Mouse (Mus musculus) CD4-positive, CD25-positive, alpha-beta regulatory T cell, adult 4 months (primary cell): Measurements from ENCODE around the gene Scyl1. TPM values are rescaled to one million over a fixed set of nuclear protein-coding genes. Genes with fewer than 3 reads are reported as not detected.
A peak's percentile ranks its signal among the peaks of the same experiment; 100 is the strongest.
"Not testable (repeated sequence)": the region's sequence is repeated elsewhere in the genome, so short reads cannot be mapped to it uniquely, and the experiment has no call there.

Experiments used
- ATAC-seq: one replicate; pipeline ENCODE4 v1.8.0; 2017
- polyA plus RNA-seq, 2 experiments: library from polyadenylated mRNA; unstranded; fragments of 100-300 nt; shearing (Covaris generic); gene quantifications; one replicate each; pipeline ENCODE4 v1.2.1; 2017

The Scyl1 gene
- polyA plus RNA-seq, 2 experiments from 2014 or later: 15.1 to 19.4 TPM

GRCm38 (mm10) chr19:5803041-5803880 is 32.0 kb upstream of the Scyl1 start:
- peak; percentile 72 for ATAC-seq

GRCm38 (mm10) chr19:5802787-5803040 is 31.5 kb upstream of the Scyl1 start:
- no peak for ATAC-seq

GRCm38 (mm10) chr19:5802011-5802786 is 31.0 kb upstream of the Scyl1 start:
- peak; percentile 33 for ATAC-seq

DNA sequence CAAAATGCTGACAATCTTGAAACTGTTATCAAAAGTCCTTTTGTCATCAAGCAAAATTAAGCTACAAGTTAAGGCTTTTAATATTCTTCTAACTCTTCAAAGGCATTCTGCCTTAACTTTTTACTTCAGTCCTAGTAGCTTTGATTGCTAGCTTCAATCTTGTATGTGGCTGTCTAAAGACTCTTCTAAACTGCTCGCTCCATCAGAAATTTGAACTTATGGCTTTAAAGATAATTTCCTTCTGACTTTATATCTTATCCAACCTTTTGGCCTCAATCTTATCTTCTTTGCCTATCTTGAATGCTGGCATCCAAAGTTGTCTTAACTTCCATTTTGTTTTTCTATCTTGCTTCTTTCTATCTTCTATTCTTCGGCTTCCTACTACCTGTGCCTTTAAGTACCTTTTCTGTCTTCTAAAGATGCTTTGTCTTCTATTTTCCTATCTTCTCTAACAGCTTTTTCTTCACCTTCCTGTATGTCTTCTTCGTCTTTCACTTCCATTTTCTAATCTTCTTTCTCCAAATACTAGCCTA is 30.3 kb upstream of the Scyl1 start:
- ATAC-seq: no peak

DNA sequence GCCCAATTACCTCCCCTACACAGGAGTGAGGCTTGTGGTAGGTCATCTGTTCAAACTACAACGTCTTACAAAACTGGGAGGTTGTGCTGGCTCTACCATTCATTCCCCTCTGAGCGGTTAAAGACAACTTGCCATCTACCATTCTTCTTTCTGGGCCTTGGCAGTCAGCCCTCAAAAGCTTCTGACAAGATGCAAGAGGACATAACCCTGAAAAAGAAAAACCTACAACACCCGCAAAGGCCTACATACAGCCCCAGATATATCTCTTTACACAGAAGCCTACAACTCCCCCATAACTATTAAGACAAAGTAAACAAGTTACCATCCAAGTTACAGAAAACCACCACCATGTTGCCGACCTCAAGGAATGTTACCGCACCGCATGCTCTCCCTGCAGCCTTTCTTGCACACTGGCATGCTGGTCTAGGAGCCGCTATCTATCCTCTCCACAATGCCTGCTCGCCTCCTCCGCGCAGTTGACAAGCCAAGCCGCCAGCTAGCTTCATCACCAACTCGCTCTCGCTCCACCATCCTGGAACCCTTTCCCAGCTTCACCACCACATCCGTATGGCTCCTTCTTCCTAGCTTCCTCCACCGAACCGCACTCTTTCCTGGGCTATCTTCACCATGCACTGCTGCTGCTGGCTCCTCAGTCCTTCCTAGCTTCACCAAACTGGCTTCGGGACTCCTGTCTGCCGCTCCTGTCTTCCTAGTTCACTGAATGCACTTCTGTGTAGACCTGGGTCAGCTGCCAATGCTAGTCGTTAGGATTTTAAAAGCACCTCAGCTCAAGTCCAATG is 29.6 kb upstream of the Scyl1 start:
- no peak for ATAC-seq

- no peak for ATAC-seq
Observed at GRCm38 (mm10) chr19:5800350-5800631, 29.1 kb upstream of the Scyl1 start.

- ATAC-seq: no peak
Observed at GRCm38 (mm10) chr19:5799566-5800349, 28.5 kb upstream of the Scyl1 start.

DNA sequence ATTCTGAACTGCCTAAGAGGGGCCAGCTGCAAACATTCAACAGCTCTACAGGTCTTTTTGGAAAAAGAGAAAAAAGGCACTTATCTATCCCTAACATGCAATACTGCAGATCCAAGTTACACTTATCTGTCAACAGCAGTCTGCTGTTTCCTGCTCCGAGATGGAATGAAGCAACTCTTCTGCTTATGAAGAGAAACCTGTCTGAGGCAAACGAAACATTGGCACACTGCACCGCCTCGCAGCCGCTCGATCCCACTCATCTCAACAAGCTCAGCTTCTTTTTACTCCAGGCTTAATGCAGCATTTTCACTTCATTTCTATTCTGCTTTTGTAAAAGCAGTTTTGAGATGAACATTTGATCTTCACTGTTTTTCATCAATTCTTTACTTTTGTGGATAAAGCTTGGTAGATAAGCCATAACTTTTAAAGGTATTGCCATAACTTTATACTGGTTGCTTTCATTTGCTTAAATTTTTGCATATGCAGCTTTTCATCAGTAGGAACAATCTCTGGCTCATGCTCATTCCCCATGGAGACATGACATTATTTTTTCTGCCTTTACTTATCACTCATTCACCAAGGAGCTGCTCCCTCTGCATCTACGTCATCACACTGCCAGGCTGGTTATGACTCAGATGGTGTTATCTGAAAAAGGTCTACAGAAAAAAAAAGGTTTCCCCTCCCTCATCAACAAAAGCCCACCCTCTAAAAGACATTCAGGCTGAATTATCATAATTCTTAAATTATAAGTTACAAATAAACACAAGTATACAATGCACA is 27.7 kb upstream of the Scyl1 start:
- no peak for ATAC-seq

DNA sequence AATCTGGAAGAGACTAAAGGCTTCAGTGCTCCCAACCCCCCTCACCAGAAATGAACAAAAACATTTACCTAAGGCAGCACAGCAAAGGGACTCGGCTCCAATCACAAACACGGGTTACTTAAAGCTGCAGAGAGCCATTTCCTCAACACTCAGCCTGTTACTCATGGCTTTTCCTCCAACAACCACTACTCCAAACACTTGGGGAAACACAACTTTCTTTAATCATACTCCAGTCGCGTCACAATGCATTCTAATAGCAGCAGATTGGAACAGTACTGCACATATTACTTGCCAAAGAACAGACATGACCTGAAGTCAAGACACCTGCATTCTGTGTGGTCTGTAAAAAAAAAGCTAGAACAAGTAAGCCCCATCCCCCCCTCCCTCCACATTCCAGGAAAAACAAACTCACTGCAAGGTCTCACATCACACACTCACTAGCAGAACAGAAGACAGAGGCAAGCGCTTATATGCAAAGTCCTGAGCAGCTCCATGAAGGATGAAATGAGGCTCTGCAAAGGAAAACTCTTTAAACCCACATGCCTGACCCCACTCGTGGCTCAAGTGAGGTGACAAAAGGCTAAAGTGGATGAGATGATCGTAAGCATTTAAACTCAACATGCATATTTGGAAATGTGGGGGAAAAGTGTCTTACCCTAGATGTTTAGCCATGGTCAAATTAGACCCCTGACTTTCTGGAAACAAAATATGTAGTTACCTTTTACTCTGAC is 26.3 kb upstream of the Scyl1 start:
- ATAC-seq: no peak

- ATAC-seq: no peak
Observed at GRCm38 (mm10) chr19:5796573-5797111, 25.4 kb upstream of the Scyl1 start.

- ATAC-seq: no peak
Observed at GRCm38 (mm10) chr19:5795668-5796572, 24.7 kb upstream of the Scyl1 start.

DNA sequence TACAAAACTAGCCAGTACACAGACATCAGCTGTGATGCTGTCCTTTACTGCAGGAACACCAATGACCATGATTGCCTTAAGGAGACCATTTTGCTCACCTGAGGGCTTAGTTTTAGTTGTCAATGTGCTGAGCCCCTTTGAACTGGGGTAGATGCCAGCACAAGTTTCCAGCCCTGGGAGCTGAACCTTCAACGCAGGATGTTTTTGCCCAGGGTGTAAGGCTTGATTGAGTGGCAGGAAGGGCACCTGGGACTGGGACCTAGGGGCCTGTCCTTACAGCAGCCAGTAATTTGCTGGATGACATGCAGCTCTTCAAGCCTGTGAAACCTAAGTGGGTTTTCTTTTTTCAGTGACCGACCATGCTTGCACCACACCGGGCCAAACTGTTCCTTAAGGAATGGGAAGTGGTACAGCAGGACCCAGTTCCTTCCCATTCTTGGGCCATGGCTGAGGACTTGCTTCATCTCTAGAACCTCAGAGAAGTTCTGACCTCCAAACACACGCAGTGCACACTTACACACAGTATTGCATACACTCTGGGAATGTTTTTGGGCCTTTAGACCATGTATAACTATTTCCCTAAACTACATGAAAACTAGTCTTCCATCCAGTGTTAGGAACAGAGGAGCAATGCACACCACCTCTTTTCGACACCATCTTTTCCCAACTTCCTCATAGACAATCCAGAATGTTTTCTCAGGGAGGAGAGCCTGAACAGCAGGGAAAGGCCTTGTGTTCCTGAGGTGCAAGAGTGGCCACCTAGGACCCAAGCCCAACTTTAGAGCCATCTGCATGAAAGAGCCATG is 23.8 kb upstream of the Scyl1 start:
- no peak for ATAC-seq

GRCm38 (mm10) chr19:5793917-5794770 is 22.9 kb upstream of the Scyl1 start:
- not testable (repeated sequence) for ATAC-seq

DNA sequence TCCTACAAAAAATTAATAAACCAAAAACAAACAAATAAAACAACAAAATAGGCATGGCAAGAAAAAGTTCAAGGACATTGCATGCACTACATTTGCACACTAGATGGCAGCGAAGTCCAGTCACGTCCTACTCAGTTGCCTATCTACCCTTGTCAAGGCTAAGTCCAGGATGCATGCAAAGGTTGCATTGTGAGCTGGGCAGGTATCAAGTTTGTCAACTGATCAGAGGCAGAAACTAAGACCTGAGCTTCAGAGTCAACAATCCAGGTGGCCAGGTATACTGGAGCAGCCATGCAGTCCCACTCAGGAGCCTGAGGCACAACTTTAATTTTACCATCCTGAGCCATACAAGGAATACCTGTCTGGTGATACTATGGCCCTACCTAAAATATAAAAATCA is 21.9 kb upstream of the Scyl1 start:
- ATAC-seq: peak; percentile 75

GRCm38 (mm10) chr19:5791329-5791728 is 20.1 kb upstream of the Scyl1 start:
- ATAC-seq: no peak

GRCm38 (mm10) chr19:5789066-5789465 is 17.8 kb upstream of the Scyl1 start:
- ATAC-seq: no peak

DNA sequence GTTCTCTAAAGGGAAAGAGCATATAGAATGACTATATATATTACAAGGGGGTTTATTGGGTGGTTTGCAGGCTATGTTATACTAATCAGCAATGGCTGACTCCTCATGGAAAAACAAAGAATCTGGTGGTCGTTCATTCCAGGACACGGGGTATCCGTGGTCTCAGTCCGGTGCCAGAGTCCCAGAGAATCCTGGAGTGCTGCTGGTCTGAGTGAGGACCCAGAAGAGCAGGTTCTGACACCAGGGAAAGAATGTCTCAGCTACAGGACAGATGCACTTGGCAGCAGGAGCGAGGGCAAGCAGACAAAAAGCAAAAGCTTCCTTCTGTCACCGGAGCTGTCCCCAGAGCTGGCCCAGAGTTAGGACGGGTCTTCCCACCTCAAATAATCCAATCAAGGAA is 17.4 kb upstream of the Scyl1 start:
- ATAC-seq: no peak

DNA sequence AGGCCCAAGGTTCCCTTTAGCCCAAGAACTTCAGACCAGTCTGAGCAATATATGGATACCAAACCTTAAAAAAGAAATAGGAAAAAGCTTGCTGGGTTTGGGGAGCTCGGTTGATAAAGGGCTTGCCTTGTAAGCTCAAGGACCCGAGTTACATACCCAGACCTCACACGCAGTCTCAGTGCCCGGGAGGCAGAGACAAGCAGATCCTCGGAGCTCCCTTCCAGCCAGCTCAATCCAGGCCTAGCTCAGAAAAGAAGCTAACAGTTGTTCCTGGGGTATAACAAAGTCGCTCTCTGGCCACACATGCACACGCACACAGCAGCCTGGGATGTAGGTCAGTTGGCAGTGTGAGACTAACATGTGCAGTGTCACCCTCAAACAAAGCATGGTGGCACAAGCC is 16.7 kb upstream of the Scyl1 start:
- ATAC-seq: no peak
